Comparison of ENCODE assay signal across 8 mouse cellular contexts in the genomic region with DNA sequence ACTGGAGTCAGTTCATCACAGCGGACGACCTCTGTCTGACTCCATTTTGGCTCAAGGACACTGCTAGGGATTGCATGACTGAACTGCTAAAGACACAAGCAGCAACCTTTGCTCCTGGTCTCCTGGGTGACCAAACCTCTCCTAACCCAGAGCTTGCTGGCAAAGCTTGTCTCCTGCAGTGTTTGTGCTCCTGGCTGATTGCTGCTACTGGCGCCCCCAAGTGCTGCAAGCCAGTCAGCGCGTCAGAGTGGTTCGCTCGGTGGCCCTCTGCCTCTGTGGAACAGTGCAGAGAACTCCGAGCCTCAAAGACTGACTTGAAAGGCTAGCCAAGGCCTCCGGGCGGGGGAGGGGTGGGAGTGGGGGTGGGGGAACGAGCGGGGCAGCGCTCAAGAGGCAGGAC. TPM values are rescaled to one million over a fixed set of nuclear protein-coding genes. Genes with fewer than 3 reads are reported as not detected.
DNase-seq lines count a peak whose midpoint lies in the region; ATAC-seq and TF ChIP-seq lines count a peak whose summit lies in the region.

No protein-coding gene starts in this region.

- H3K9me3 ChIP-seq in limb, embryonic 10.5 days (replicated peaks): no peaks in the 10 kb centered on the region
- H3K9me3 ChIP-seq in stomach, postnatal 0 days (ENCODE audit: control insufficient read depth, low read length): no peaks in the 10 kb centered on the region

- H3K4me3 ChIP-seq in limb, embryonic 10.5 days: peak overlapping the region; percentile 63
- peak overlapping the region; percentile 44 for H3K4me3 ChIP-seq in stomach, postnatal 0 days (ENCODE audit: low read depth, low read length)

- no peak overlapping the region for H3K9ac ChIP-seq in stomach, postnatal 0 days (ENCODE audit: low read length)

- TF ChIP-seq EP300 in stomach, postnatal 0 days (optimal IDR thresholded peaks at IDR 0.05): no peak

- H3K4me1 ChIP-seq in limb, embryonic 10.5 days: peaks cover 43% of the 10 kb centered on the region
- peaks cover 4% of the 10 kb centered on the region; the same call in 1 of the 2 replicates for H3K4me1 ChIP-seq in stomach, postnatal 0 days (replicated peaks; ENCODE audit: control insufficient read depth, insufficient read depth)

- H3K27ac ChIP-seq in limb, embryonic 10.5 days: peak overlapping the region; percentile 82
- no peak overlapping the region for H3K27ac ChIP-seq in stomach, postnatal 0 days (replicated peaks)

- 4% methylated on average over 13 of the region's 13 CpGs for WGBS in limb, embryonic 10.5 days
- WGBS in stomach, postnatal 0 days: 7% methylated on average over 13 of the region's 13 CpGs

- H3K27me3 ChIP-seq in limb, embryonic 10.5 days (ENCODE audit: low read depth, poor library complexity, severe bottlenecking): peaks cover 18% of the 10 kb centered on the region; the same call in 1 of the 2 replicates
- H3K27me3 ChIP-seq in stomach, postnatal 0 days (ENCODE audit: control insufficient read depth, insufficient read depth, low read length): peaks cover 6% of the 10 kb centered on the region; the same call in 1 of the 2 replicates

- peak; percentile 74 for DNase-seq in adrenal gland, postnatal 10 days
- peak; percentile 89 for DNase-seq in embryo, embryonic 11 days
- DNase-seq in kidney, adult 9 months: peak; percentile 94
- peak; percentile 85 for DNase-seq in limb, embryonic 10.5 days (ENCODE audit: low spot score)
- DNase-seq in mesoderm, embryonic 11.5 days (ENCODE audit: low read depth, low spot score): peak; percentile 71
- peak; percentile 70 for DNase-seq in stomach, postnatal 0 days (ENCODE audit: low spot score)
- DNase-seq in thymus, postnatal 25 days: no peak

- peak; percentile 79 for TF ChIP-seq CTCF in stomach, postnatal 0 days (IDR thresholded peaks at IDR 0.05; ENCODE audit: low read depth)

- peak overlapping the region; percentile 65 for H3K4me2 ChIP-seq in stomach, postnatal 0 days (replicated peaks; ENCODE audit: low read depth)

- peak; percentile 53 for ATAC-seq in granulocyte monocyte progenitor cell, adult 5-6 weeks (replicated peaks; ENCODE audit: poor library complexity, severe bottlenecking)
- peak; percentile 59; the same call in 1 of the 2 replicates for ATAC-seq in stomach, postnatal 0 days (ENCODE audit: low FRiP score, low TSS enrichment)

- no peaks in the 10 kb centered on the region for H3K36me3 ChIP-seq in limb, embryonic 10.5 days
- no peaks in the 10 kb centered on the region for H3K36me3 ChIP-seq in stomach, postnatal 0 days (ENCODE audit: control insufficient read depth, insufficient read depth, low read length)

RNA-seq across cellular contexts. Expression of gene Dkk2, which starts 1.1 kb away (rescaled TPM):
- 1 to 10 TPM; 6.3 to 8.1 TPM for total RNA-seq in adrenal gland, postnatal 10 days (2021)
- total RNA-seq in granulocyte monocyte progenitor cell, adult 5-6 weeks (2014; fragmentation: Nextera tagmentation): not detected in 2 replicates
- total RNA-seq in granulocyte monocyte progenitor cell, adult 5-6 weeks (2017): not detected in 2 replicates
- polyA plus RNA-seq in limb, embryonic 10.5 days (2016; fragmentation: Nextera tagmentation; extraction: Ambion mirVana): 4.0 and 6.8 TPM in 2 replicates
- 3.7 and 3.9 TPM in 2 replicates for polyA plus RNA-seq in stomach, postnatal 0 days (2015; fragmentation: Nextera tagmentation; extraction: Ambion mirVana)

Comparison
In these comparisons a context has a peak if more than half of its experiments do, and no peak if none do; other contexts are left out.
1. RNA of gene Dkk2, which starts 1.1 kb away (total RNA-seq): 6.3 to 8.1 TPM in adrenal gland, postnatal 10 days; not detected in granulocyte monocyte progenitor cell, adult 5-6 weeks; every median in the first group is over 4 times any median in the second.